Mouse (Mus musculus) embryonic fibroblast, embryonic 13.5 days (primary cell): ENCODE data around the gene Snrpa.

ENCODE experiments used
- CTCF ChIP-seq: IDR thresholded peaks from 2 replicates; pipeline ENCODE4 v1.5.1; 2011; ENCODE audit warnings: mild to moderate bottlenecking, control low read depth, low read length, moderate library complexity, borderline replicate concordance; ENCODE audit not compliant: insufficient read depth
- POLR2A ChIP-seq: IDR thresholded peaks from 2 replicates; pipeline ENCODE4 v1.6.1; 2011; ENCODE audit warnings: low read depth, mild to moderate bottlenecking, control low read depth, low read length, moderate library complexity

DNA sequence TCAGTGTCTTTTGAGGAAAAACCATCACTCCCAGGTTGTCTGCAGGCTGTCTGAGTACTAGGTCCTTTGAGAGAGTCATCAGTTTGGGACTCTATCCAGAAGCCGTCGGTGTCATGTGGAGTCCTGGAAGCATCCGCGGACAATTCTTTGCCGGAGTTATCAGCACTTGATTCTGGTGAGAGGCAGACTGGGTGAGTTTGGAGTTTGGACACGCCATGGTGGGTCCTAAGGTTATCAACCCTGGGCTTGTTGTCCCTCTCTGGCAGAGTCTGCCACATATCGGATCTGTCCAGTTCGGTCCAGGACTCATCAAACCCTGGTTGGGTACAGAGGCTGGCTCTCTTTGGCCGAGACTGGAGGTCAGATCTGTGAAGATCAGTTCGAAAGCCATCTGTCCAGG lies 31.6 kb upstream of the Snrpa start:
- TF ChIP-seq POLR2A (no peak), CTCF (no peak)
